Mouse (Mus musculus) left cerebral cortex, postnatal 25 days (tissue): Measurements from ENCODE around the gene Gss. TPM values are rescaled to one million over a fixed set of nuclear protein-coding genes. Genes with fewer than 3 reads are reported as not detected.
"Not testable (repeated sequence)": the region's sequence is repeated elsewhere in the genome, so short reads cannot be mapped to it uniquely, and the experiment has no call there.

ENCODE experiments used
- DNase-seq, 2 experiments: peaks; one replicate each; pipeline ENCODE4 v3.0.0; 2022; ENCODE audit warnings: low spot score in 2 of 2, mixed read lengths in 1 of 2
- intact Hi-C: fragments of 180-260 bp; cut with DNase I; formaldehyde crosslinking; loops from one replicate; pipeline ENCODE4 v1.15.1; 2025
- total RNA-seq, 2 experiments: library from RNA; stranded (reverse); gene quantifications; 2 replicates each; pipeline ENCODE4 v1.2.3; 2021

Gene Gss
- total RNA-seq, 2 experiments from 2014 or later = 12.9 to 14.4 TPM

DNA sequence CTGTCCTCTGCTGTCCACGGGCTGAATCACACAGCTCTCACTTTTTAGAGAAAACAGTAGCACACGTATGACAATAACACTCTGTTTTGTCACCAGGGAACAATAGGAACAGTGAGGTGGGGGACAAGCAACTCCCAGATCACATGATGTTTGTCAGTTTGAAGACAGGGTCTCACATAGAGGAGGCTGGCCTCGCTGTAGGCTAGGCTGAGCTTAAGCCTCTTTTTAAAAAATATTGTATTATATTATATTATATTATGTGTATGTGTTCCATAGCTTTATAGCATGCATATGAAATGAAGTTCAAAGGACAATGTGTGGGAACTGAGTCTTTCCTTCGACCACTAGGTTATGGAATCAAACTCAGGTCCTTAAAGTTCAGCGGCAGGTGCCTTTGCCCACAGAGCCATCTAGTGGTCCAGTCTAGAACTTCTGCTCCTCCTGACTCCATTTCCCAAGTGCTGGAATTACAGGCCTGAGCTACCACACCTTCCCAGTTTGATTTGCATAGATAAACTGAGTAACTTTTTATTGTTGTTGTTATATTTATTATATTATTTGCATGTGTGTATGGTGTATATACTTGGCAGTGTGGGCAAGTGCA is 8.6 kb downstream of the Gss start:
- intact Hi-C loops = loop anchor here (2.0 kb wide), 1 partner anchor 67 kb away; the partner anchor contains the start of gene Acss2

DNA sequence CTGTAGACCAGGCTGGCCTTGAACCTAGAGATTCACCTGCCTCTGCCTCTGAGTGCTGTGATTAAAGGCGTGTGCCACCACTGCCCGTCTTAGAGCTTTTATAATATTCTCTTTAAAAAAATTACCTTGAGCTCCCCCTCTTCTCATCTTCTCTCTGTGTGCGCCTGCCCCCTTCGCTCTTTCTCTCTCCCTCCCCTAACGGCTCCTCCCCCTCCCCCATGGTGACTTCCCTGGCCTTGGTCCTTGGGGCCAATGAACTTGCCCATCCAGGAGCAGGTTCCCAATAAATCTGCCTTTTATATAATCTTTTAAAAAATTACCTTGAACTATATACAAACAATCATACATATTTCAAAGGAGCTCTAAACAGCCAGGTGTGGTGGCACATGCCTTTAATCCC is 9.6 kb downstream of the Gss start:
- intact Hi-C loops = no loop called here
- no peak for DNase-seq

More for the DNA sequence above, 8.6 kb downstream of the Gss start:
- peak; percentile 57 to 62 for DNase-seq

DNA sequence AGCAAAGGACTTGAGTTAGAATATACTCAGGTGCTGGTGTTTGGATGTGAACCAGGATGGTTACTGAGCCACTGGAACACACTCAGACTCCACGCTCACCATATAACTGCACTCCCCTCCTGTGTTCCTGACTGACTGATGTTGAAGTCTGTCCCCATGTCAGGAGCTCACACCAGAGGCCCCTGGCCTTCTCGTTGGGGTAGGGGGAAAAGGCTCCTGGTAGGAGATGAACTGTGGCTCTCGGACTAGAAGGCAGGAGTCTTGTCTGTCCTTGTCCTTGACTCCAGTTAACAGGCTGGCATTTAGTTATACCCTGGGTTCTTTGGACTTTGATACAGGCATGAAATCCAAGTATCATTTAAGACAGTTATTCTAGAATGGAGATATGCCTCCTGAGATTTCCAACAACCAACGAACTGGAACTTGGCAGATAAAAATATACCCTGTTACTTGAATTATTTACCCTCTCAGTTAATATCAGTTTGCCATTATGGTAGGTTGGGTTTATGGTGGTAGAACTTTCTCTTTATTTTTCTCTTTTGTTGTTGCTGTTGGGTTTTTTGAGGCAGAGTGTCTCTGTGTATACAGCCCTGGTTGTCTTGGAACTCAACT is 10.1 kb downstream of the Gss start:
- intact Hi-C loops = no loop called here
- DNase-seq = no peak

DNA sequence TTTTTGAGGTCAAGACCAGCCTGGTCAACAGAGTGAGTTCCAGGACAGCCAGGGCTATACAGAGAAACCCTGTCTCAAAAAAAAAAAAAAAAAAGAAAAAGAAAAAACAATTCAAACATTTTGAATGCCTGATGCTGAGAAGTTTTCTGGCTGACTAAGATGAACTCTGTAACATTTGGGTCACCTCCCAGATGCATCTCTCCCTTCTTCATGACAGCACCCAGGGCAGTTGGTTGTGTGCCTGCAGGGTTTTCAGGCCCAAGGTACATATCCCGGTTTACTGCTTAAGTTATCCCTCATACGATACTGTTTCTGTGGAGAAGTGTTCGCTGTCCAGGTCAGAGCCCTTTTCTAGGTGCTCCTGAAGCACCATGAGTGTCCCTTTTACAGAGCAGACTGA is 12.3 kb downstream of the Gss start:
- DNase-seq = no peak
- intact Hi-C loops = no loop called here

DNA sequence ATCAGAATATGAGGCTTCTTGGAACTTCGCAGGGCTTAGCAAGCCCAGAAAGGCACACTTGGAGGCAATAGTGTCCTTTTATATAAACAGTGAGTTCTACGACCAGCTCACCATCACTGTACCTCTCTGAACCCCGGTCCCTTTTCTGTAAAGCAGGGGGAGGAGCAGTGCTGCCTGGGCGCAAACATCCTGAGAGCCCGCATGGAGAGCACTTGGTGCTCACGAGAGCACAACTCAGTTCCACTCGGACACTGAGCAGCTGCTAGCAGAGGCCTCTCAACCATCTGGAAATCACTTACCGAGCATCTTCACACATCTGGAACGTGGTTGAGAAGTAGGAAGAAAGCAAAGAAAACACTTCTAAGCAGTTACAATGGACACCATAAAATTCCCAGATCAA is 16.0 kb downstream of the Gss start:
- no peak for DNase-seq
- intact Hi-C loops = no loop called here

DNA sequence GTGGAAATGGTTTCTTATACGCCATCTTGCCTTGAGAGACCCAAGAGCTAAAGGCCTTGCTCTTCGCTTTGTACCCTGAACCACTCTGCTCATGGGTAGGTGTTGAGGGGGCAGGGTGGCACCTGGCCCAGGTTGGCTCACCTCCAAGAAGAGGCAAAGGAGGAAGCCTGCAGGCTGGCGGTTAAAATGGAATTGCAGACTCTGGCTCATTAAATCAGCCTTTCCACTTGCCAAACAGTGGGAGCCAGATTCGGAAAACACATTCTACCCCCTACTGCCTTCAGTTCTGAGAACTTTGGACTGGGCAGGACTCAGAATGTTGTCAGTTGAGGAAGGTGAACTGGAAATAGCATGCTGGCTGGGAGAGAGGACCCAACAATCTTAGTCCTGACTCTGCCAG is 17.9 kb downstream of the Gss start:
- DNase-seq = peak in 1 of 2 experiments; percentile 51
- intact Hi-C loops = no loop called here

DNA sequence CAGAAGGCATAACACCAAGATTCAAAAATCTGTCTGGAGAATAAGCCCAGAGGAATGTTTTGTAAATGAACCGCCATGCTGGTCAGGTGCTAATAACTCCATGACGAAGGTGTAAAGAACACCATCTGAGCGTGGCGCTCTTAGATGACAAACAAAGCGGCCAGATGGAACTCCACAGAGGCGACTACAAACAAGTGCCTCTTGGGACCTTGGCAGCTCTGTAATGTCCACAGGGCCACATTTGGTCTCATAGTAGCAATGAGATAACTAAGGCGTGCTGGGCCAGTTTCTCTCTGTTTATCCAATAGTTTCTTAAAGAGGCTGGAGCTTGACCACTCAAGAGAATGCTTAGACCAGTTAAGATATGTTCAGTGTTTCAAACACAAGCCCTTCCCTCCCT is 18.6 kb downstream of the Gss start:
- no peak for DNase-seq
- intact Hi-C loops = no loop called here

DNA sequence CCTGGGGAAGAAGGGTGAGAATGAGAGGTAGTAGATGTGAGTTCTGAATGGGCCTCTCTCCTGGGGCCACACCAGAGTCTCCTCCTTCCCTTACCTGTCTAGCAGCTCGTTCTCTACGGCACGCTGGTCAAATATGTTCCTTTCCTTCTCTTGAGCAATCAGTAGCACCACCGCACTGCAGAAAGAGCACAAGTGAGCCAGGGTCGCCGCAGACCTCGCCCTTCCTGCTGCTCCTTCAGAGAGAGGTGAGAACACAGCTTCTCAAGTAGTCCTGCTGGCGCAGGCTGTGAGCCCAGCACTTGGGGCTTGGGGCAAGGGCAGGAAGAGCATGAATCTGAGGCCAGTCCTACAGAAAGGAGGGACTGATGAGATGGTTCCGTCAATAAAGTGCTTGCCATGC is 19.6 kb downstream of the Gss start:
- intact Hi-C loops = no loop called here
- DNase-seq = no peak

DNA sequence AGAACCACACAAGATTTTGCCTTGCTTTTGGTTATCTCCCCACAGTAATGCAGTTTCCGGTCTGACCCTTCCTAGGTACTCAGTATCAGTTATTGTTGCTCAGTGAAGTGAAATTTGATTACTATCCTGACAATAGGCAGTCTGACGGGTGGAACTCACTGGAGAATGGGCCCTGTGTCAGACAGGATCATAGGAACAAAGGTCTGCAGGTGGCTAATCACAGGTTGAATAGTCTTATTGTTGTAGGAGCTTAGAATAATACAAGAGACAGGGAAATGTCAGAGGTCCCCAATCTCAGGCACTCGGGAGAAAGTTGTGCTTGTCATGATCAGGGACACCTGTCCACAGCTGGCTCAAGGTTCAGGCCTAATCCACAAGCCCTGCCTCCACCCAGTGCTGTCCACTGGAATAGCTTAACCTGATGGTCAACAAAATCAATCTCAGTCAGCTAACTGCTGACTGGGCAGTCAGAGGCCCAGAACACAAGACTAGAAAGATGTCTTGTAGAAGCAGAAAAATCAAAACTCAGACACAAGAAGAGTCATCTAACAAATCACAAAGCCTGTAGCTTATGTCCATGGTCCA is 23.3 kb downstream of the Gss start:
- DNase-seq = no peak
- intact Hi-C loops = no loop called here

DNA sequence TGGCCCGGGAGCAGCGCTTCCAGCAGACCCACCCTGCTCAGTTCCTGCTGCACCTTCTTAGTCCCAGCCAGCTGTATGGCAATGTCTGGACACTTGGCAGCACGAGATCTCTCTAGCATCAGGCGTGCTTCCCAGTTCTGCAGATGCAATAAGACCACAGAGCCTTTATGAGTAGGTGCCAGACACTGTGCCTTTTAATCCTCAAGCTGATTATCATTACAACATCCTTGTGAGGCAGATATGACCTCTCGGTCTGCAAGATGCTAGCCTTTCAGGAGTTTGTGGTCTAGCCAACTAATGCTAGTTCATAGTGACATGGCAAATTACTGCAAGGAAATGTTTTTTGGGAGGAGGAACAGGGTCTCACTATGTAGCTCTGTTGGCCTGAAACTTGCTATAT is 24.9 kb downstream of the Gss start:
- DNase-seq = no peak
- intact Hi-C loops = no loop called here

DNA sequence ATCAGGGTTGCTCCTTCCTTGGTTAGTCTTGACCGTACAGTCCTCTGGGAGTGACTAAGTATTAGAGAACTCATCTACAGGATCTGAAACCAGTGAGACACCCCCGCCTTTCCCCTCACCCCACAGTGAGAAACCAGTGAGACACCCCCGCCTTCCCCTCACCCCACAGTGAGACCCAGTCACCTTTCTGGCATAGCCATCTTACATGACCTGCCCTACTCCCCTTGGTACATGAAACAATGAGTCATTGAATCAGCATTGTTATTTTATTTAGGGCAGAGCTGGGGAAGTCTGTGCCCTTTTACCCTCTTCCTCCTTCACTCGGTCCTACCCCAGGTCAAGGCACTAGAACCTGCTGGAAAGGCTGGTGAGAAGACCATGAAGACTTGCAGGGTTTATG is 29.7 kb downstream of the Gss start:
- intact Hi-C loops = no loop called here
- DNase-seq = no peak

DNA sequence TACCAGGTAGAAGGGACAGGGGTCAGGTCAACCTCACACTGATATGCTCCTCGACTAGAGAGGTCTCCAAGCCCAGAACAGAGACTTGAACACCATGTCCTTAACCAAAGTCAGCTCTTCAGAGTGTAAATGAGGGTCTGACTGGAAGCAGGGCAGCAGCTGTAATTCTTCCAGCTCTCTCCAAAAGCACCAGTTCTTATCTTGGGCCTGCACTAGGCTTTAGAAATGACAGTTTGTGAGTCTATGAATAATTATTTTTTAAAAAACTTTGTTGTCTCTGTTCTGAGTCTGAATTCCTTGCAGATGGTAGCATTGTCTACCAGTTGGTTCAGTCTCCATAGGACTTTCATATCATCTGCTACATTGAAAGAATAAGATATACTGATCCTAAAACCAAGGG is 30.4 kb downstream of the Gss start:
- intact Hi-C loops = no loop called here
- DNase-seq = no peak

DNA sequence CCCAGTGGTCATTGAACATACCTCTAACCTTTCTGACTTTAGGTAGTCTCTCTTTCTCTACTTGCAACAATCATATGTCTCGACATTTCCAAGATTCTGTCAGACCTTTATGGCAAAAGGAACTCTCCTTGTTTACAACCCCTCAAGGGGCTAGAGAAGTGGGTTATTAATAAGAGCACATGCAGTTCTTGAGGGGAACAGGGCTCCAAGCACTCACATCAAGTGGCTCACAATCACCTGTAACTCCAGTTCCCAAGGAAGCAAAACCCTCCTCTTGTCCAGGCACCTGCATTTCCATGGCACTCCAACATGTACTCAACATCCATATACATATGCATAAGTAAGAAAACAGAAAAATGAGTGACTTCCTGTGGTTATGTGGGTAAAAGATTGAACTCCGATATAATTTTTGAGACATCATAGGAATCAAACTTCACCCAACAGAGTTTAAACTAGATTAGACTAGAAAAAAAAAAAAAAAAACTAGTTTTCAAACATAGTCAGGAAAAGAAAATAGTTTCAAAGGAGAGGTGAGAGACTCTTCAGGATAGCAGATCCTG is 38.1 kb downstream of the Gss start:
- intact Hi-C loops = no loop called here

DNA sequence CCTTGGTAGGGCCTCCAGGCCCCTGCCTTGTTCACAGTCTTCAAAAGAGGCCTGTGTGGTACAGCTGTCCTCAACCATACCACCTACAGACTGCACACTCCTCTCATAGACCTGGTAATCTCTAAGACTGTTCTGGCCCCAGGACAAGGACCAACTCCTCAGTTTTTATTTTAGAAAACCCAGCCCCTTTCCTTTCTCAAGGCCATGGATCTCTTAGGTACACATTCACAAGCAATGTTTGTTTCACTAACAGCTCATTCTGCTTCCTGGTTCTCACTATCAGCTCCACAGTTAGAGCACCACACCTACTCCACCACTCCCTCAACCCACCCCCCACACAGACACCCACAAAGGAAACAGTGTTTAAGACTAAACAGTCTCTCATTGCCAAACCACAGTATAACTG is 39.7 kb downstream of the Gss start:
- DNase-seq = no peak
- intact Hi-C loops = no loop called here

More for the DNA sequence above, 38.1 kb downstream of the Gss start:
- DNase-seq = no peak

DNA sequence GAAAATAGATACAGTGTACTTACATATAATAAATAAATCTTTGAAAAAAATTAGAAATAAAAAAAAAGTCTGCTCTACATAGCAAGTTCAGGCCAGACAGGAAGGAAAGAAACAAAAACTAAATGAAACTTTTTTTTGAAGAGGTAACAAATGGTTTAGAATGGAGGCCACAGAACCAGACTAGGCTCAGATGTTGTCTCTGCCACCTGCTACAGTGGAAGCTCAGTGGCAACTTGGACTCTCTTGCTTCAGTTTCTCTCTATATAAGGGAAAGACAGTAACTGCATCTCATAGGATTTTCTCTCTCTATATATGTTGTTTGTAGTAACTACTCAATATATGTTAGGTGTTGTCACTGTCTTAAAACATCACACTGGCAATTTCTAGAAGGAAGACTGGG is 40.3 kb downstream of the Gss start:
- intact Hi-C loops = no loop called here
- no peak for DNase-seq

DNA sequence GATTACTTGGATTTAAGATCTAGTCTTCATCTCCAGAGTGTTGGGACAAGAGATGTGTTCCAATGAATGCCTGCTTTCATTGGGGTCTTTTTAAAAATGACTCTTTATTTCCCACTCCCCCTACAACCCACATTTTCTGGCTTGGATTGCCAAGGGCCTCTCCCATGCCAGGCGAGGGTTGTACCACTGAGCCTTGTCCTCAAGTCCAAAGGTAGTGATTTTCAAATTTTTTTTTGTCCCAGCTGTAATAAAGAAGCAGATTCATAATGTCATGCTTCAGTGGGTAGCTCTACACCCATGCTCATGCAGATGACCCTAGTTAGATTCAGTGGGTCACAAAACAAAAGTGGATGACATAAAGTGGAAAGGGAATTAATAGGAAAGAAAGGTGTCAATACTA is 45.7 kb downstream of the Gss start:
- intact Hi-C loops = no loop called here
- DNase-seq = no peak

DNA sequence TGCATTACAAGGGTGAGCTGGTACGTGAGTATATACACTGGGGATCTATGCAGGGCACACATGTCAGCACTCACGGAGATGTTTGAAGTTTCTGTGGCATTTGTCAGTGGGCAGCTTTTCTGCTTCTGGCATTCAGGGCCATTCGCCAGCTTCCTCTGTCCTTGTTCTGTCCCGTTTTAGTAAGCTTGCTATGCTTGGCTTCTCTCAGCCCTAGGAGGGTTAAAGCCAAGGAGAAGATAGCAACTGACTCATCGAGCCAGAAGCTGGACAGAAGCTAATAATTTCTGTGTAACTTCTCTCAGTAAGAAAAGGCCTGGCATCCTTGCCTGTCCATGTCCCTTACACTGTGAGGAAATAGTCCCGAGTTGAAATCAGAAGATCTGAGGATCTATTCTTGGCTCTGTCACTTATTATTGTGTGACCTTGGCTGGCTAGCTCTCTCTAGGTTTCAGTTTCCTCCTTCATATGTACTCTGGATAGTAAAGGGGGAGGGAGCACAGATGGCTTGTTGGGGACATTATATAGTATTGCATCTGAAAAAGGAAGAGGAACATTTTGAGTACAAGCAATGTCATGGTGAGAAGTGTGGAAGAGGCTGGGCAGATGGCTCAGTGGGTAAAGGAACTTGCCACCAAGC is 51.7 kb downstream of the Gss start:
- intact Hi-C loops = no loop called here

DNA sequence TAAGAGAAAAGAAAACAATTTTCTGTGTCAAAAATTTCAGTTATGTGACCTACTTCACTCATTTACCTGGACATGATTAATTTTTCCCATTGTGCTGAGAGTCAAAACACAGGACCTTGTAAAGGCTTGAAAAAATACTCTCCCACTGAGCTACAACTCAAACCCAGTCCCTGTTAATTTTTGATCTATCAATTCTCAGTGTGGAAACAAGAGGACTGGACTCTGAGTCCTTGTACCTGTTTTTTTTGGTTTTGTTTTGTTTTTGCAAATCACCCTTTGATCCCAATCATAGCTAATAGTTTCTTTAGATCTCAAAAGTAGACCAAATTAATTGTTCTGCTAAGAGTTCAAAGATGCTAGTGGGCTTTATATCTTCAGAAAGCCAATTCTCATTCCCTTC is 52.9 kb downstream of the Gss start:
- intact Hi-C loops = no loop called here
- no peak for DNase-seq

More for the DNA sequence above, 51.7 kb downstream of the Gss start:
- DNase-seq = peak; percentile 6 to 43

DNA sequence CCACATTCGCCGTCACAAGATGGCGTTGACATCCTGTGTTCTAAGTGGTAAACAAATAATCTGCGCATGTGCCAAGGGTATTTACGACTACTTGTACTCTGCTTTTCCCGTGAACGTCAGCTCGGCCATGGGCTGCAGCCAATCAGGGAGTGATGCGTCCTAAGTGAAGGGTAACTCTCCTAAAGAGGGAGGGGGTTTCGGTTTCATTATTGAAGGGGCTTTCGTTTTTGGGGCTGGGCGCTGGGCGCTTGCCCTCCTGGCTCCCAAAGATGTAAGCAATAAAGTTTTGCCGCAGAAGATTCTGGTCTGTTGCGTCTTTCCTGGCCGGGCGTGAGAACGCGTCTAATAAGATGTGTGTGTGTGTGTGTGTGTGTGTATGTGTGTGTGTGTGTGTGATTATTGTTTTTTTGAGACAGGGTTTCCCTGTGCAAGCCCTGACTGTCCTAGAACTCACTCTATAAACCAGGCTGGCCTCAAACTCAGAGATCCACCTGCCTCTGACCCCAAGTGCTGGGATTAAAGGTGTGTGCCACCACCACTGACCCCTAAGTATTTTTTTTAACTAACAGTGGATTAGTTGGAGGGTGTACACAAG is 54.0 kb downstream of the Gss start:
- intact Hi-C loops, DNase-seq: not testable (repeated sequence)

DNA sequence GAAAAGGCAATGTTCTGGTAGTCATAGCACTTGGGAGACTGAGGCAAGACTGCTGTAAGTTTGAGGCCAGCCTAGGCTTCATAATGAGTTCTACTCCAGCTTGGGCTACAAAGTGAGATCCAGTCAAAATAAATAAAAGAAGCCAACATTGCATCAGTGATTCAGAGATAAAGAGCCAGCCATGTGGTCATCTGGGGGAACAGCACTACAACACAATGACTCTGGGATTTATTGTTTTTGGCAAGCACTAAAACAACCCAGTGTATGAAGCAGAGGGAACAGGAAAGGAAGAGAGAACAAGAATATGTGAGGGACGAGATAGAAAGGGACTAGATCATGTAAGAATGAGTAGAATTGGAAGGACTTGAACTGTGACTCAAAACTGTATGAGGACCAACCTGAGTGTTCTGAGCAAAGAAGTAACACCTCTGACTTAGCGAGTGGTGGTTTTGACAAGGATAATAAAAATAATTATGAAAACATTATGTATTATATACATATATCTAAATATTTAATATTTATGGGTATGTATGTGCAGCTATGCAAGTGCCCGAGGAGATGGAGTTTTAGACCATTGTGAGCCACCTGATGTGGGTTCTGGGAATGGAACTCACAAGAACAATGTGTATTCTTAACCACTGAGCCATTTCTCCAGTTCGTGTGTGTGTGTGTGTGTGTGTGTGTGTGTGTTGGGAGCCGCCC is 54.7 kb downstream of the Gss start:
- DNase-seq = no peak
- intact Hi-C loops = no loop called here
